Mouse (Mus musculus) intestine, embryonic 16.5 days (tissue): ENCODE measurements around the gene Vma21. TPM values are rescaled to one million over a fixed set of nuclear protein-coding genes. Genes with fewer than 3 reads are reported as not detected.

Experiments
- ATAC-seq: fragments of 200-750 bp; cut with Nextera tagmentation; 2 replicates; pipeline ENCODE4 v1.8.0; 2017; ENCODE audit warnings: moderate TSS enrichment, moderate library complexity
- H3K27ac ChIP-seq: fragments of 300-500 bp; sonication (generic); 2 replicates; pipeline ENCODE4 v1.5.1; 2014; ENCODE audit warnings: mild to moderate bottlenecking, low read length
- H3K27me3 ChIP-seq: fragments of 300-500 bp; sonication (generic); replicated peaks from 2 replicates; pipeline ENCODE4 v1.6.1; 2014; ENCODE audit warnings: low read length, control low read depth, mixed read lengths; ENCODE audit not compliant: control insufficient read depth, insufficient read depth
- H3K36me3 ChIP-seq: fragments of 300-500 bp; sonication (generic); 2 replicates; pipeline ENCODE4 v1.6.1; 2014; ENCODE audit warnings: low read length, control low read depth; ENCODE audit not compliant: control insufficient read depth, insufficient read depth
- H3K4me1 ChIP-seq: fragments of 300-500 bp; sonication (generic); 2 replicates; pipeline ENCODE4 v1.6.1; 2014; ENCODE audit warnings: low read length, control low read depth, mixed read lengths; ENCODE audit not compliant: control insufficient read depth, insufficient read depth
- H3K4me2 ChIP-seq: fragments of 300-500 bp; sonication (generic); 2 replicates; pipeline ENCODE4 v1.6.1; 2014; ENCODE audit warnings: low read depth, low read length, control low read depth
- H3K4me3 ChIP-seq: fragments of 300-500 bp; sonication (generic); 2 replicates; pipeline ENCODE4 v1.5.1; 2014; ENCODE audit warnings: mild to moderate bottlenecking, low read length
- H3K9ac ChIP-seq: fragments of 300-500 bp; sonication (generic); 2 replicates; pipeline ENCODE4 v1.6.1; 2014; ENCODE audit warnings: low read depth, low read length
- H3K9me3 ChIP-seq: fragments of 300-500 bp; sonication (generic); 2 replicates; pipeline ENCODE4 v1.6.1; 2016; ENCODE audit warnings: low read length, control low read depth; ENCODE audit not compliant: control insufficient read depth
- WGBS: fragments of 180-500 bp; shearing (Covaris S2); extraction: QIAGEN DNeasy Blood & Tissue Kit; methylation state at CpG from one replicate; pipeline ENCODE4 v1.1.7; 2014; 5-methylcytosine and 5-hydroxymethylcytosine counted together
- polyA plus RNA-seq: library from polyadenylated mRNA; unstranded; fragments of >200 nt; fragmentation: Nextera tagmentation; extraction: Ambion mirVana; gene quantifications from 2 replicates; pipeline ENCODE4 v1.2.1, GENCODE M21; 2015

Vma21 gene
- polyA plus RNA-seq, 1 experiment from 2014 or later = 43.1 TPM

GRCm38 (mm10) chrX:71846696-71847095 is 31.0 kb downstream of the Vma21 start:
- H3K4me1 ChIP-seq = no peaks in the 10 kb centered on the region
- no peak overlapping the region for H3K27ac ChIP-seq
- WGBS = 71% methylated on average over 4 of the region's 4 CpGs
- H3K9me3 ChIP-seq = no peaks in the 10 kb centered on the region
- H3K27me3 ChIP-seq = no peaks in the 10 kb centered on the region
- H3K9ac ChIP-seq = no peak overlapping the region
- ATAC-seq = no peak
- H3K4me2 ChIP-seq = no peak overlapping the region
- no peaks in the 10 kb centered on the region for H3K36me3 ChIP-seq
- no peak overlapping the region for H3K4me3 ChIP-seq

- ATAC-seq = no peak
- H3K4me1 ChIP-seq = no peaks in the 10 kb centered on the region
- H3K27me3 ChIP-seq = no peaks in the 10 kb centered on the region
- H3K4me3 ChIP-seq = no peak overlapping the region
- no peaks in the 10 kb centered on the region for H3K36me3 ChIP-seq
- no peaks in the 10 kb centered on the region for H3K9me3 ChIP-seq
- no peak overlapping the region for H3K4me2 ChIP-seq
- no peak overlapping the region for H3K9ac ChIP-seq
- no peak overlapping the region for H3K27ac ChIP-seq
Measured at GRCm38 (mm10) chrX:71853798-71854197, 38.1 kb downstream of the Vma21 start.

Other genes with a start within 250 kb of the Vma21 start
- 0.67 and 2.8 TPM in 2 replicates for gene Gpr50, start 152.3 kb upstream of the Vma21 start, polyA plus RNA-seq
- 0.09 TPM in 1 of 2 replicates, not detected in the other for gene Gm1141, start 105.1 kb downstream of the Vma21 start, polyA plus RNA-seq
- 5.9 and 6.5 TPM in 2 replicates for gene Prrg3, start 146.7 kb downstream of the Vma21 start, polyA plus RNA-seq
- 0.31 TPM in 1 of 2 replicates, not detected in the other for gene Fate1, start 157.1 kb downstream of the Vma21 start, polyA plus RNA-seq
- 0.04 TPM in 1 of 2 replicates, not detected in the other for gene Cnga2, start 175.9 kb downstream of the Vma21 start, polyA plus RNA-seq